Mouse (Mus musculus) limb, embryonic 10.5 days (tissue): ENCODE results near the gene Slc8a1. TPM values are rescaled to one million over a fixed set of nuclear protein-coding genes. Genes with fewer than 3 reads are reported as not detected.

Experiments used
- DNase-seq: peaks from one replicate; pipeline ENCODE4 v3.0.0-alpha.2; 2017; ENCODE audit warnings: low spot score
- H3K27ac ChIP-seq: fragments of 300-500 bp; sonication (generic); 2 replicates; pipeline ENCODE4 v1.5.1; 2016; ENCODE audit warnings: mild to moderate bottlenecking
- H3K27me3 ChIP-seq: fragments of 300-500 bp; sonication (generic); 2 replicates; pipeline ENCODE4 v1.6.1; 2016; ENCODE audit warnings: low read depth, mild to moderate bottlenecking; ENCODE audit not compliant: poor library complexity, severe bottlenecking
- H3K36me3 ChIP-seq: fragments of 300-500 bp; sonication (generic); 2 replicates; pipeline ENCODE4 v1.6.1; 2016; ENCODE audit warnings: mild to moderate bottlenecking, moderate library complexity
- H3K4me1 ChIP-seq: fragments of 300-500 bp; sonication (generic); 2 replicates; pipeline ENCODE4 v1.6.1; 2016
- H3K4me3 ChIP-seq: fragments of 300-500 bp; sonication (generic); 2 replicates; pipeline ENCODE4 v1.5.1; 2016; ENCODE audit warnings: mild to moderate bottlenecking, moderate library complexity
- H3K9me3 ChIP-seq: fragments of 300-500 bp; sonication (generic); replicated peaks from 2 replicates; pipeline ENCODE4 v1.6.1; 2016; ENCODE audit warnings: mild to moderate bottlenecking
- WGBS: fragments of 180-500 bp; shearing (Covaris S2); methylation state at CpG from one replicate; pipeline ENCODE4 v1.1.7; 2016; 5-methylcytosine and 5-hydroxymethylcytosine counted together
- polyA plus RNA-seq: library from polyadenylated mRNA; unstranded; fragments of >200 nt; fragmentation: Nextera tagmentation; extraction: Ambion mirVana; gene quantifications from 2 replicates; pipeline ENCODE4 v1.2.1, GENCODE M21; 2016

Gene Slc8a1
- polyA plus RNA-seq, result 2.6 and 3.0 TPM in 2 replicates

GRCm38 (mm10) chr17:81738311-81738755 lies at the start of gene Slc8a1:
Gene Slc8a1, minus strand, starts transcription at chr17:81738377.
- Histone ChIP-seq H3K4me1 (no peaks in the 10 kb centered on the region), H3K27ac (no peak within 1 kb of the TSS), H3K27me3 (no peaks in the 10 kb centered on the region), H3K9me3 (no peaks in the 10 kb centered on the region), H3K36me3 (no peaks in the 10 kb centered on the region), H3K4me3 (no peak within 1 kb of the TSS)
- WGBS, result 91% methylated on average over 14 of the region's 14 CpGs
- DNase-seq, result no peak

GRCm38 (mm10) chr17:81787350-81787749 lies 49.2 kb upstream of the Slc8a1 start:
- H3K4me3 ChIP-seq, result no peak overlapping the region
- no peaks in the 10 kb centered on the region for H3K36me3 ChIP-seq
- no peaks in the 10 kb centered on the region for H3K9me3 ChIP-seq
- DNase-seq, result no peak
- H3K4me1 ChIP-seq, result no peaks in the 10 kb centered on the region
- H3K27me3 ChIP-seq, result no peaks in the 10 kb centered on the region
- 49% methylated on average over 4 of the region's 4 CpGs for WGBS
- H3K27ac ChIP-seq, result no peak overlapping the region

- no peaks in the 10 kb centered on the region for H3K4me1 ChIP-seq
- 95% methylated on average over 4 of the region's 4 CpGs for WGBS
- no peaks in the 10 kb centered on the region for H3K9me3 ChIP-seq
- H3K4me3 ChIP-seq, result no peak overlapping the region
- no peaks in the 10 kb centered on the region for H3K27me3 ChIP-seq
- no peak for DNase-seq
- H3K27ac ChIP-seq, result no peak overlapping the region
- no peaks in the 10 kb centered on the region for H3K36me3 ChIP-seq
These were observed 44.1 kb upstream of the Slc8a1 start for GRCm38 (mm10) chr17:81782326-81782725.

DNA sequence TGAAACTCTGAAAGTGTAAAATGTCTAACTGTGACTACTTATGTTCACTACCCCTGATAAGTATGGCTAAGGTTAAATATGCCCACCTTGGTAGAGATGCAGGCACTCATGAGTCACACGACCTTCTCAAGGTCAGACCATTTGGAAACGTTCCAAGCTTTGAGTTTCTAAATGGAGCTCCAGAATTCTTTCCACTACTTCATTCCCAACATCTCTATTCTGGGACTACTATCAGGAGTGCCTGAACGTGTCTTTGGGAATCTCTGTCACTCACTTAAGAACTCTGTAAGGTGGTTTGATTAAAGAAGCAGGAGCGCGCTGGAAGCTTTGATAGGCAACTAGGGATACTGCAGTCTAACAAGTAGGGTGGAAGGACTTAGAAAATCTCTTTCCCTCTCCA lies 43.3 kb upstream of the Slc8a1 start:
- WGBS, result 87% methylated on average over 5 of the region's 5 CpGs
- DNase-seq, result no peak
- no peak overlapping the region for H3K4me3 ChIP-seq
- no peaks in the 10 kb centered on the region for H3K36me3 ChIP-seq
- no peaks in the 10 kb centered on the region for H3K4me1 ChIP-seq
- H3K9me3 ChIP-seq, result no peaks in the 10 kb centered on the region
- H3K27ac ChIP-seq, result no peak overlapping the region
- H3K27me3 ChIP-seq, result no peaks in the 10 kb centered on the region

GRCm38 (mm10) chr17:81779883-81780282 lies 41.7 kb upstream of the Slc8a1 start:
- H3K36me3 ChIP-seq, result no peaks in the 10 kb centered on the region
- H3K9me3 ChIP-seq, result no peaks in the 10 kb centered on the region
- WGBS, result 91% methylated on average over 4 of the region's 4 CpGs
- no peaks in the 10 kb centered on the region for H3K27me3 ChIP-seq
- DNase-seq, result no peak
- no peak overlapping the region for H3K4me3 ChIP-seq
- H3K27ac ChIP-seq, result no peak overlapping the region
- no peaks in the 10 kb centered on the region for H3K4me1 ChIP-seq

GRCm38 (mm10) chr17:81750664-81751063 lies 12.5 kb upstream of the Slc8a1 start:
- H3K27me3 ChIP-seq, result no peaks in the 10 kb centered on the region
- no peaks in the 10 kb centered on the region for H3K4me1 ChIP-seq
- H3K36me3 ChIP-seq, result no peaks in the 10 kb centered on the region
- H3K27ac ChIP-seq, result no peak overlapping the region
- no peak for DNase-seq
- H3K4me3 ChIP-seq, result no peak overlapping the region
- 82% methylated on average over 2 of the region's 2 CpGs for WGBS
- H3K9me3 ChIP-seq, result no peaks in the 10 kb centered on the region

- no peaks in the 10 kb centered on the region for H3K27me3 ChIP-seq
- DNase-seq, result no peak
- H3K9me3 ChIP-seq, result no peaks in the 10 kb centered on the region
- 93% methylated on average over 2 of the region's 2 CpGs for WGBS
- no peaks in the 10 kb centered on the region for H3K4me1 ChIP-seq
- H3K4me3 ChIP-seq, result no peak overlapping the region
- H3K27ac ChIP-seq, result no peak overlapping the region
- H3K36me3 ChIP-seq, result no peaks in the 10 kb centered on the region
These were observed 4.9 kb upstream of the Slc8a1 start for GRCm38 (mm10) chr17:81743034-81743433.

- 64% methylated on average over 6 of the region's 6 CpGs for WGBS
- Histone ChIP-seq H3K27ac (no peak overlapping the region), H3K4me1 (no peaks in the 10 kb centered on the region), H3K36me3 (no peaks in the 10 kb centered on the region), H3K4me3 (no peak overlapping the region), H3K27me3 (no peaks in the 10 kb centered on the region), H3K9me3 (no peaks in the 10 kb centered on the region)
- DNase-seq, result no peak
These were observed 2.4 kb upstream of the Slc8a1 start for GRCm38 (mm10) chr17:81740576-81740975.

GRCm38 (mm10) chr17:81737779-81738178 lies 398 bp downstream of the Slc8a1 start:
- H3K4me1 ChIP-seq, result no peaks in the 10 kb centered on the region
- H3K27me3 ChIP-seq, result no peaks in the 10 kb centered on the region
- H3K36me3 ChIP-seq, result no peaks in the 10 kb centered on the region
- WGBS, result 92% methylated on average over 2 of the region's 2 CpGs
- H3K9me3 ChIP-seq, result no peaks in the 10 kb centered on the region
- no peak overlapping the region for H3K4me3 ChIP-seq
- H3K27ac ChIP-seq, result no peak overlapping the region
- DNase-seq, result no peak

- no peak overlapping the region for H3K4me3 ChIP-seq
- 89% methylated on average over 4 of the region's 4 CpGs for WGBS
- no peaks in the 10 kb centered on the region for H3K27me3 ChIP-seq
- DNase-seq, result no peak
- no peaks in the 10 kb centered on the region for H3K4me1 ChIP-seq
- H3K27ac ChIP-seq, result no peak overlapping the region
- no peaks in the 10 kb centered on the region for H3K36me3 ChIP-seq
- H3K9me3 ChIP-seq, result no peaks in the 10 kb centered on the region
These were observed 868 bp downstream of the Slc8a1 start for GRCm38 (mm10) chr17:81737309-81737708.

DNA sequence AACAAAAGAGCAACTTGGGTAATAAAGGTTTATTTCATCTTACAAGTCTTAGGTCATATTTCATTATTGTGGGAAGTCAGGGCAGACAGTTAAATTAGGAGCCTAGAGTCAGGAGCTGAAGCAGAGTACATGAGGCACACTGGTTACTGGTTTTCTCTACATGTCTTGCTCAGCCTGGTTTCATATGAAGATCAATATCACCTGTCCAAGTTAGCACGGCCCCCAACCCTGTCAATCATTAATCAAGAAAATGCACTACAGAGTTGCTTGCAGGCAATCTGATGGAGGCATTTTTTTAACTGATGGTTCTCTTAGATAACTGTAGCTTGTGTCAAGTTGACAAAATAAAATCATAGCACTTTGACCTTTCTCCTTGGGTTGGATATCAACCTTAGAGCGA lies 2.6 kb downstream of the Slc8a1 start:
- Histone ChIP-seq H3K4me3 (no peak overlapping the region), H3K27me3 (no peaks in the 10 kb centered on the region), H3K36me3 (no peaks in the 10 kb centered on the region), H3K9me3 (no peaks in the 10 kb centered on the region), H3K27ac (no peak overlapping the region), H3K4me1 (no peaks in the 10 kb centered on the region)
- whole genome bisulfite sequencing, result 85% methylated on average over 2 of the region's 2 CpGs
- DNase-seq, result no peak

DNA sequence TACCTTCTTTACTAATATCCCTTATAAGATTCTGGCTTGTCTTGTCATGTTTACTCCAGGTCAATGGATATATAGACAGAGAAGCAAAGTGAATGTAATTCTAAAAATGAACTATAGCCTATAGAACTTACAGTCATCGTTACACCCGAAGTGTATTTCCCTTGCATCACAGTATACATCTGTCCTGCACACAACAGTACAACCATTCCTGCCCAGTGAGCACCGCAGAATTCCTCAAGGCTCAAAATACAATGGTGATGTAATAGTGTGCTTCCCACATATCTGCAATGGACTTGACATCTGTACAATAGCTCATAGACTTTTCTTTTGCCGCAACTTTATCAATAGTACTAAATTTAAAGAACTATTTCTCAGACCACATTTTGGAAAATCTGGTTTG lies 8.3 kb downstream of the Slc8a1 start:
- Histone ChIP-seq H3K9me3 (no peaks in the 10 kb centered on the region), H3K4me1 (no peaks in the 10 kb centered on the region), H3K27me3 (no peaks in the 10 kb centered on the region), H3K27ac (no peak overlapping the region), H3K4me3 (no peak overlapping the region), H3K36me3 (no peaks in the 10 kb centered on the region)
- 96% methylated on average over 4 of the region's 4 CpGs for WGBS
- DNase-seq, result no peak

DNA sequence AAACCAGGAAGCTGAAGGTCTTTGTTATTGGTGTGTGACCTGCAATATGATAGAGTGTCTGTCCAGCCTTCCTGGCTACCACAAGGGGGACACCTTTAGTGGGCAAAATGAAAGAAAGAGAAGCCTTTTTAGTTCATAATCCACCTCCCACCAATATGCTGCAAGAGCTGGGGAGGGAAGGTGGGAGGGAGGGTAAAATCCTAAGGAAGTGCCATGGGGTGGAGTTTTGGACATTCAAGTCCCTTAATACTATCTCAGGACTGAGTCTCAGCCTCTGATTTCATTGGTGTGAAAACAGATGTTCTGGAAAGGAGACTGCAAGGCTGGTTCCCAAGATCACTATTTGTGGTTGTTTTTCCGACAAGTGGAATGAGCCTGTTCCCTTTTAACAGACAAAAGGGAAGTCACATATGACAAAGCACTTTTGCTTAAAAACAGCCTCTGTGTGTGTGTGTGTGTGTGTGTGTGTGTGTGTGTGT lies 25.9 kb downstream of the Slc8a1 start:
- DNase-seq, result no peak
- Histone ChIP-seq H3K36me3 (no peaks in the 10 kb centered on the region), H3K4me3 (no peak overlapping the region), H3K4me1 (no peaks in the 10 kb centered on the region), H3K27ac (no peak overlapping the region), H3K9me3 (no peaks in the 10 kb centered on the region), H3K27me3 (no peaks in the 10 kb centered on the region)
- 87% methylated on average over 1 of the region's 1 CpGs for WGBS

DNA sequence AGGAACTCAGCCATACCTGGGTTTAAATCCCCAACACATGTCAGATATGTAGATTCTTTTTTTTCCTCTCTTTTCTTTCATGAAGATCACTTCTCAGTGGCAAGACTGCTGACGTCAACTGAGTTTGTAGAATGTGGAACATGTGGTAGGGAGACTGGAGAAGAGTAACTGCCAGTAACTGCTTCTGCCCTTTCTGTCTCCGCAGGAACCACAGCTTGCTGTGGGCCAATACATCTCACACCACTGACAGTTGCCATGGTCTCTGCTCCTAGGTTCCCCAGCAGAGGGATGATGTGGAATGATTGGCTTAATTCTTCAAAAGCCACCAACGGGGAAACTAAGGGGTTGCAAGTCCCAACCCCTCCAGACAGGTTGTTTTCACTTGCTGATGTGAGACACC lies 33.4 kb downstream of the Slc8a1 start:
- H3K27ac ChIP-seq, result no peak overlapping the region
- H3K9me3 ChIP-seq, result no peaks in the 10 kb centered on the region
- no peaks in the 10 kb centered on the region for H3K27me3 ChIP-seq
- H3K36me3 ChIP-seq, result no peaks in the 10 kb centered on the region
- no peak for DNase-seq
- no peaks in the 10 kb centered on the region for H3K4me1 ChIP-seq
- no peak overlapping the region for H3K4me3 ChIP-seq
- WGBS, result 26% methylated on average over 3 of the region's 3 CpGs
